Mouse (Mus musculus) left cerebral cortex, adult 2 months (tissue): ENCODE results near the gene Muc4. TPM values are rescaled to one million over a fixed set of nuclear protein-coding genes. Genes with fewer than 3 reads are reported as not detected.
A peak's percentile ranks its signal among the peaks of the same experiment; 100 is the strongest.

Experiments used
- DNase-seq, 2 experiments: peaks; one replicate each; pipeline ENCODE4 v3.0.0; 2021 to 2022; ENCODE audit warnings: low spot score in 2 of 2, mixed read lengths in 1 of 2; ENCODE audit errors: extremely low spot score in 1 of 2
- H3K27ac ChIP-seq: fragments of 200-600 bp; 2 replicates; pipeline ENCODE4 v1.8.1; 2022
- H3K4me3 ChIP-seq: fragments of 200-600 bp; 2 replicates; pipeline ENCODE4 v1.8.1; 2022
- CTCF ChIP-seq: fragments of 200-600 bp; IDR thresholded peaks from 2 replicates; pipeline ENCODE4 v1.8.1; 2022; ENCODE audit warnings: antibody characterized with exemption, mild to moderate bottlenecking, moderate library complexity
- intact Hi-C: fragments of 180-260 bp; cut with DNase I; formaldehyde crosslinking; loops from one replicate; pipeline ENCODE4 v1.15.1; 2025
- total RNA-seq, 2 experiments: library from RNA; stranded (reverse); gene quantifications; 2 replicates each; pipeline ENCODE4 v1.2.3; 2021

Muc4 gene
- total RNA-seq, 2 experiments from 2014 or later, result not detected

DNA sequence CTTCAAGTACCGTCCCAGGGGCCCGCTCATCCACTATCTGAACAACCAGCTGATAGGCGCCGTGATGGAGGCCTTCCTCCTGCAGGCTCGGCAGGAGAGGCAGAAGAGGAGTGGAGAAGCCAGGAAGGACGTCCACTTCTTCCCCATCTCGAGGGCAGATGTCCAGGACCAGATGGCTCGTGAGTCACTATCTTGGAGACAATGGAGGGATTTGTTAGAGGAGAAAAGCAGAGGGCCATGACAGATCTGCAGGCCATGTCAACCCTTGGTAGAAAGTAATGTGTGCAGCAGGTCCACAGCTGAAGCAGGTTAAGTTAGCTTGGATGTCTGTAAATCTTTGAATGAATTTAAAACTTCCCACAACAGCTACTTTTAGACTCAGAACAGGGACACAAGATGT, 43.3 kb downstream of the Muc4 start:
- no peak overlapping the region for H3K27ac ChIP-seq
- intact Hi-C loops, result no loop called here
- TF ChIP-seq CTCF, result no peak
- DNase-seq, result no peak
- H3K4me3 ChIP-seq, result no peak overlapping the region

DNA sequence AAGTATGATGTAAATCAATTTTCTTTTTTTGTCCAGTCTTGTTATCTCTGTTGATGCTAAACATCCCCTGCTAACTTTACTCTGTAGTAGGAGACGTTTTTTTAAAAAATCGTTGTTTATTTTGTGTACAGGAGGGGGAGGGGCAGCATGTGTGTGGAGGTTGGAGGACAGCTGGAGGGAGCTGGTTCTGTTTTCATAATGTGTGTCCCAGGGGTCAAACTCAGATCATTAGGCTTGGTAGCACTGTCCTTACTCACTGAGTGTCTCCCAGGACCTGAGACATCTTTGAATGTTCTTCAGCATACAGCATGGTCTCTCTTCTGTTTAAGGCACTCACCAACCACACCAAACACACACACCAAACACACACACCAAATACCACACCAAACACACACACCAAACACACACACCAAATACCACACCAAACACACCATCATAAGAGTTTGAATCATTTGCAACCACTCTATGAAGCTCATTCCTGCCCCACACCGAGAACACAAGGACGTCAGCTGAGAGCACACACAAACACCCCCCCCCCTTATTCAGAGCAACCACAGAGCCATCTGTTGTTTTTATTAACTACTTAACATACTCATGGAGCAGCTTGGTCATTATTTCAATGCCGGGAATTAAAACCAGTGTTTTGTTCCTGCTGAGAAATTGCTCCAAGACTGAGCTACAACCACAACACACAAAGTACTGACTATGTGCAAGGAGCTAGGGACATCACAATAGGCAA, 47.8 kb downstream of the Muc4 start:
- no peak for DNase-seq
- Histone ChIP-seq H3K27ac (no peak overlapping the region), H3K4me3 (no peak overlapping the region)
- intact Hi-C loops, result no loop called here
- TF ChIP-seq CTCF, result no peak

DNA sequence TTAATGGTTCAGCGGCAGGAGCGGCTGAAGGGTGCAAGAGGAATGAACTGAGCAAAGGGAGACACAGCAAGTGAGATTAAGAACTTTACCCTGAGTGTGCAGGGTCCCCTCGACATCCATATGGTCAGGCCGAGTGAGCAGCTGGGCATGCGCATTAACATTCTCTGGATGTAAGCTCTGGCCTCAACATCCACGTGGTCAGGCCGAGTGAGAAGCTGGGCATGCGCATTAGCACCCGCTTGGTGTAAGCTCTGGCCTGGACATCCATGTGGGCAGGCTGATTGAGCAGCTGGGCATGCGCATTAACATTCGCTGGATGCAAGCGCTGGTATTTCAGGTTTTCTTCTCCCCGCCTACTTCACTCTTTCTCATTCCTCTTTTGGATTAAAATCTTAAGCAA, 49.2 kb downstream of the Muc4 start:
- Histone ChIP-seq H3K4me3 (no peak overlapping the region), H3K27ac (no peak overlapping the region)
- intact Hi-C loops, result no loop called here
- no peak for TF ChIP-seq CTCF
- DNase-seq, result peak; percentile 19 to 52

DNA sequence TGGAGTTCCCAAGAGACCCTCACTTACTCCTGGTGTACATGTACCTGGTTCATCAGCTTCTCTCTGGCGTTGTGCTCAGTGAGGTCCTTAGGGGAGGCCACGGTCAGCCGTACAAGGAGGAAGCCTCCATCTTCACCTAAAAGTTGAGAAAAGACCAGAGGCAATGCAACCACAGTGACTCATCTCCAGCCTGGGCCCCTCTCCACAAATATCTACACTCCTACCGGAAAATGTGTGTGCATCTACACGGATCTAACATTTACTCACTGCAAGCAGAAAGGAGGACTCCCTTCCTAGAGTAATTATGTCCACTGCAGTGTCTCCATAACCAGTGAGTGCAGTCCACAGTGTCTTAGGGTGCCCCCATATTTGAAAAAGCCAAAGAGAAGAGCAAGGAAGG, 54.4 kb downstream of the Muc4 start:
- intact Hi-C loops, result loop anchor here (5.0 kb wide), 1 partner anchor 78 kb away; no protein-coding TSS in a partner anchor
- no peak for TF ChIP-seq CTCF
- Histone ChIP-seq H3K27ac (no peak overlapping the region), H3K4me3 (no peak overlapping the region)
- DNase-seq, result no peak

DNA sequence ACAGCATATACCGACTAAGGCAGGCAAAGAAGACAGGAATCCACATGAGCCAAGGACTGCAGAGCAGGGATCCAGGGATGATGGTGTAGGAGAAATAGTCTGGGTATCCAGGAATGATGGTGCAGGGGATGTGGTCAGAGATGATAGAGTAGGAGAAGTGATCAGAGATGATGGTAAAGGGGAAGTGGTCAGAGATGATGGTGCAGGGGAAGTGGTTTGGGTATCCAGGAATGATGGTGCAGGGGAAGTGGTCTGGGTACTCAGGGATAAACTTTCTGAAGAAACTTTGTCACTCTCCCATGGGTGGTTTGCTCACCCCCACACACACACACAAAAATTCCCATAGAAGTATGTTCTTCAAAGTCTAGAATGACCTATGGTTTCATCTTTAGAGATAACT, 59.5 kb downstream of the Muc4 start:
- no peak for DNase-seq
- Histone ChIP-seq H3K27ac (no peak overlapping the region), H3K4me3 (no peak overlapping the region)
- TF ChIP-seq CTCF, result no peak
- intact Hi-C loops, result no loop called here

GRCm38 (mm10) chr16:32796676-32797425, 61.2 kb downstream of the Muc4 start:
- no peak for TF ChIP-seq CTCF
- no peak for DNase-seq
- Histone ChIP-seq H3K27ac (no peak overlapping the region), H3K4me3 (no peak overlapping the region)
- intact Hi-C loops, result no loop called here

DNA sequence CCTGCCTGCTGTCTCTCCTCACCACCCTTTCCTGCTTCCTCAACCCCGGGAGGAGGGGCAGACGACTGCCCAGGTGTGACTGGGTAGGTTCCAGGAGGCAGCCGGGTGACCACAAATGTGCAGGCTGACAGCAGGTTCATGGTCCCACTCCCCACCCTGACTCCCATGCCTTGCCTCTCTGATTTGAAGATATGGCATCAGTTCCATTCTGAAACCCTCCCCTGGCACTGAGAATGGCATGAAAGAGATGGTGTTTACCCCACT, 61.7 kb downstream of the Muc4 start, which contains the start of gene Muc20:
TSS of gene Muc20 (minus strand) at position 10 of the 264 bp plus-strand sequence.
- no peak within 1 kb of the TSS for H3K27ac ChIP-seq
- intact Hi-C loops, result no loop called here
- DNase-seq, result no peak
- no peak within 1 kb of the TSS for H3K4me3 ChIP-seq
- TF ChIP-seq CTCF, result no peak

GRCm38 (mm10) chr16:32803252-32803853, 67.7 kb downstream of the Muc4 start:
- peak; percentile 22 to 32 for DNase-seq
- TF ChIP-seq CTCF, result no peak
- no peak overlapping the region for H3K4me3 ChIP-seq
- intact Hi-C loops, result no loop called here
- H3K27ac ChIP-seq, result no peak overlapping the region

GRCm38 (mm10) chr16:32803901-32804300, 68.2 kb downstream of the Muc4 start:
- no peak for TF ChIP-seq CTCF
- intact Hi-C loops, result no loop called here
- DNase-seq, result no peak
- Histone ChIP-seq H3K4me3 (no peak overlapping the region), H3K27ac (no peak overlapping the region)

- TF ChIP-seq CTCF, result no peak
- no peak overlapping the region for H3K4me3 ChIP-seq
- DNase-seq, result no peak
- H3K27ac ChIP-seq, result no peak overlapping the region
- intact Hi-C loops, result no loop called here
Measured at GRCm38 (mm10) chr16:32805151-32805550, 69.5 kb downstream of the Muc4 start.

DNA sequence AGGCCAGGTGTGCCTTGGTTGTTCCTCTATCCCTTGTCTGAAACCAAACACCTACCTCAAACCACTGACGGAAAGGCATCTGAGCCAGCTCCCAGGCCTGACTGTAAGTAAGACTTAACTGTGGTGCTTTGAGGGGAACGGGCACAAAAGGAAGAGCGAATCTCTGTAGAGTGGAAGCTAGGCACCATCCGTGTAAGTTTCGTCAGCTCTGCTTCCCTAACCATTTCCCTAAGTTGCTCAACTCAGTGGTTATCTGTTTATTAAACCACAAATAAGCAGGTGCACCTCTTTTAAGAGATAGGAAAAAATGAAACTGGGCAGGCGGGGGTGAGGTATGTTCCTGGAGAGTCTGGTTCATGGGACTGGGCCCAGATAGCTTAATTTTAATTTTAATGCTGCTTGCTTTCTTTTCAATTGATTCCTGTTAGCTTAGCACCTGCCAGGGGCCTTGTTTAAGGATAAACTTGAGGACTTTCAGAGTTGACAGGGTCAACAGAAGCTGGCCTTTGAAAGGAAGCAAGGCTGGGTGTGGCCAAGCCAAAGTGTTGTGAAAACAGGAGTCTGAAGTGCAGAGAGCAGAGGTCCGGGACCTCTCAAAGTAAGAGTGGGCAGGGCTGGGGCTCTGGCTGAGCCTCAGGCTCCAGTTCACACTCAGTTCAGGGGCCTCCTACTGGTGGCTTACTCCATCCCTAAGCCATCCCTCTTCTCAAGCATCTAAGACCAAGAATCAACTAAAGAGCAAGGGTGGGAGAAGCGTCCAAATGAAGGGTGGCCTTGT, 71.9 kb downstream of the Muc4 start:
- Histone ChIP-seq H3K4me3 (no peak overlapping the region), H3K27ac (no peak overlapping the region)
- DNase-seq, result no peak
- intact Hi-C loops, result no loop called here
- no peak for TF ChIP-seq CTCF

- intact Hi-C loops, result loop anchor here (5.0 to 10.0 kb wide), 3 partner anchors 77 to 344 kb away; no protein-coding TSS in a partner anchor
- Histone ChIP-seq H3K4me3 (no peak within 1 kb of the TSS), H3K27ac (no peak within 1 kb of the TSS)
- DNase-seq, result no peak
- no peak for TF ChIP-seq CTCF
Measured at GRCm38 (mm10) chr16:32810321-32810720, 74.6 kb downstream of the Muc4 start, which contains the start of gene Smbd1. TSS of gene Smbd1 (minus strand) at chr16:32810477.
